Mouse (Mus musculus): ENCODE measurements around the gene Slc44a3. TPM values are rescaled to one million over a fixed set of nuclear protein-coding genes. Genes with fewer than 3 reads are reported as not detected.

Gene Slc44a3
- polyA plus RNA-seq, 1 experiment: 2.3 TPM

- Histone ChIP-seq H3K36me3 (ENCODE audit: control insufficient read depth, insufficient read depth) (no peaks in the 10 kb centered on the region), H3K4me2 (ENCODE audit: low read depth) (peak overlapping the region; percentile 72), H3K4me3 (no peak overlapping the region), H3ac (ENCODE audit: control insufficient read depth, insufficient read length) (no peak overlapping the region), H3K79me2 (ENCODE audit: control insufficient read depth, insufficient read depth) (no peaks in the 10 kb centered on the region), H3K27me3 (ENCODE audit: control insufficient read depth, insufficient read depth, insufficient read length) (no peaks in the 10 kb centered on the region)
- TF ChIP-seq POLR2A (IDR thresholded peaks at IDR 0.05; ENCODE audit: insufficient read length, low read depth) (peak; percentile 29), E2F4 (IDR thresholded peaks at IDR 0.05; ENCODE audit: insufficient read depth) (no peak), CEBPB (IDR thresholded peaks at IDR 0.05; ENCODE audit: insufficient read depth, poor library complexity, severe bottlenecking) (no peak), REST (IDR thresholded peaks at IDR 0.05; ENCODE audit: insufficient read depth, insufficient read length) (no peak), TCF12 (IDR thresholded peaks at IDR 0.05; ENCODE audit: insufficient read depth, poor library complexity, severe bottlenecking) (no peak), TCF3 (IDR thresholded peaks at IDR 0.05; ENCODE audit: insufficient read length, low read depth) (no peak), MYOD1 (IDR thresholded peaks at IDR 0.05; ENCODE audit: control insufficient read depth in 1 of 3, insufficient read length in 2 of 3, low read depth in 2 of 3) (peak in 1 of 3 experiments; percentile 5), MAX (IDR thresholded peaks at IDR 0.05; ENCODE audit: low read depth) (no peak), POLR2AphosphoS2 (IDR thresholded peaks at IDR 0.05; ENCODE audit: insufficient read length, low read depth) (no peak), USF1 (IDR thresholded peaks at IDR 0.05; ENCODE audit: low read depth) (no peak), MYOG (IDR thresholded peaks at IDR 0.05; ENCODE audit: control insufficient read depth in 1 of 3, insufficient read depth in 1 of 3, insufficient read length in 2 of 3, low read depth in 2 of 3) (peak in 1 of 3 experiments; percentile 19), SRF (IDR thresholded peaks at IDR 0.05; ENCODE audit: control insufficient read depth, insufficient read length, low read depth) (no peak)
Measured at GRCm38 (mm10) chr3:121469185-121469975, 62.8 kb downstream of the Slc44a3 start.

GRCm38 (mm10) chr3:121468136-121468535 lies 64.1 kb downstream of the Slc44a3 start:
- no peak overlapping the region for H3ac ChIP-seq (ENCODE audit: control insufficient read depth, insufficient read length)
- no peak overlapping the region for H3K4me2 ChIP-seq (ENCODE audit: low read depth)
- H3K36me3 ChIP-seq (ENCODE audit: control insufficient read depth, insufficient read depth): no peaks in the 10 kb centered on the region
- no peaks in the 10 kb centered on the region for H3K79me2 ChIP-seq (ENCODE audit: control insufficient read depth, insufficient read depth)
- no peaks in the 10 kb centered on the region for H3K27me3 ChIP-seq (ENCODE audit: control insufficient read depth, insufficient read depth, insufficient read length)
- H3K4me3 ChIP-seq: no peak overlapping the region
- no peak for TF ChIP-seq MYOG (IDR thresholded peaks at IDR 0.05; ENCODE audit: control insufficient read depth in 1 of 3, insufficient read depth in 1 of 3, insufficient read length in 2 of 3, low read depth in 2 of 3)
- no peak for TF ChIP-seq E2F4 (IDR thresholded peaks at IDR 0.05; ENCODE audit: insufficient read depth)
- TF ChIP-seq MAX (IDR thresholded peaks at IDR 0.05; ENCODE audit: low read depth): no peak
- no peak for TF ChIP-seq POLR2AphosphoS2 (IDR thresholded peaks at IDR 0.05; ENCODE audit: insufficient read length, low read depth)
- no peak for TF ChIP-seq POLR2A (IDR thresholded peaks at IDR 0.05; ENCODE audit: insufficient read length, low read depth)
- TF ChIP-seq TCF3 (IDR thresholded peaks at IDR 0.05; ENCODE audit: insufficient read length, low read depth): no peak
- no peak for TF ChIP-seq MYOD1 (IDR thresholded peaks at IDR 0.05; ENCODE audit: control insufficient read depth in 1 of 3, insufficient read length in 2 of 3, low read depth in 2 of 3)
- no peak for TF ChIP-seq TCF12 (IDR thresholded peaks at IDR 0.05; ENCODE audit: insufficient read depth, poor library complexity, severe bottlenecking)
- no peak for TF ChIP-seq SRF (IDR thresholded peaks at IDR 0.05; ENCODE audit: control insufficient read depth, insufficient read length, low read depth)
- no peak for TF ChIP-seq REST (IDR thresholded peaks at IDR 0.05; ENCODE audit: insufficient read depth, insufficient read length)
- no peak for TF ChIP-seq USF1 (IDR thresholded peaks at IDR 0.05; ENCODE audit: low read depth)
- TF ChIP-seq CEBPB (IDR thresholded peaks at IDR 0.05; ENCODE audit: insufficient read depth, poor library complexity, severe bottlenecking): no peak

DNA sequence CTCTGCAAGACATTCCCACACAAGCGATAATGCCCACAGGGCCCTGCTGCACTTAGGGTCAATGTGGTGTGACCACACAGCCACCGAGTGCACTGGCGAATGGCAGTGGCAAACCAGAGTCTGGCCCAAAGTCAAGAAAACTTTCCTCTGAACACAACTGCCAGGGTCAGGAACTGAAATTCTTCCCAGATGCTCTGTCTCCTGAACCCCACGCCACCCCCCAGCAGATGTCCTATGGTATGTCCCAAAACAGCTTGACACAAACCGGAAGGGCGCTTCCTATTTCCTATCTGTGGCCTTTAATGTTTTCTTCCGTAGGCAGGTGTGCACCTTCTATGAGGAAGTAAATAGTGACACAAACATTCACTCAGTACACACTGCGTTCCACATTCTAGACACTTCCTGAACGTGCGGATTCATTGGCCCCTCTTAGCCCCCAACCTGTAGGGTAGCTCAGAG lies 65.1 kb downstream of the Slc44a3 start:
- H3K36me3 ChIP-seq (ENCODE audit: control insufficient read depth, insufficient read depth): no peaks in the 10 kb centered on the region
- no peaks in the 10 kb centered on the region for H3K79me2 ChIP-seq (ENCODE audit: control insufficient read depth, insufficient read depth)
- H3K4me3 ChIP-seq: no peak overlapping the region
- TF ChIP-seq POLR2AphosphoS2 (IDR thresholded peaks at IDR 0.05; ENCODE audit: insufficient read length, low read depth) (peak; percentile 26), POLR2A (IDR thresholded peaks at IDR 0.05; ENCODE audit: insufficient read length, low read depth) (no peak), TCF3 (IDR thresholded peaks at IDR 0.05; ENCODE audit: insufficient read length, low read depth) (no peak), MYOG (IDR thresholded peaks at IDR 0.05; ENCODE audit: control insufficient read depth in 1 of 3, insufficient read depth in 1 of 3, insufficient read length in 2 of 3, low read depth in 2 of 3) (peak in 1 of 3 experiments; percentile 36), SRF (IDR thresholded peaks at IDR 0.05; ENCODE audit: control insufficient read depth, insufficient read length, low read depth) (no peak), MAX (IDR thresholded peaks at IDR 0.05; ENCODE audit: low read depth) (no peak), TCF12 (IDR thresholded peaks at IDR 0.05; ENCODE audit: insufficient read depth, poor library complexity, severe bottlenecking) (no peak), USF1 (IDR thresholded peaks at IDR 0.05; ENCODE audit: low read depth) (no peak), MYOD1 (IDR thresholded peaks at IDR 0.05; ENCODE audit: control insufficient read depth in 1 of 3, insufficient read length in 2 of 3, low read depth in 2 of 3) (no peak), REST (IDR thresholded peaks at IDR 0.05; ENCODE audit: insufficient read depth, insufficient read length) (no peak), CEBPB (IDR thresholded peaks at IDR 0.05; ENCODE audit: insufficient read depth, poor library complexity, severe bottlenecking) (no peak), E2F4 (IDR thresholded peaks at IDR 0.05; ENCODE audit: insufficient read depth) (no peak)
- no peak overlapping the region for H3ac ChIP-seq (ENCODE audit: control insufficient read depth, insufficient read length)
- no peak overlapping the region for H3K4me2 ChIP-seq (ENCODE audit: low read depth)
- H3K27me3 ChIP-seq (ENCODE audit: control insufficient read depth, insufficient read depth, insufficient read length): no peaks in the 10 kb centered on the region

GRCm38 (mm10) chr3:121465795-121466194 lies 66.4 kb downstream of the Slc44a3 start:
- no peak overlapping the region for H3K4me2 ChIP-seq (ENCODE audit: low read depth)
- TF ChIP-seq POLR2AphosphoS2 (IDR thresholded peaks at IDR 0.05; ENCODE audit: insufficient read length, low read depth) (peak; percentile 74), POLR2A (IDR thresholded peaks at IDR 0.05; ENCODE audit: insufficient read length, low read depth) (peak; percentile 20), USF1 (IDR thresholded peaks at IDR 0.05; ENCODE audit: low read depth) (no peak)
- no peak overlapping the region for H3K4me3 ChIP-seq
- H3ac ChIP-seq (ENCODE audit: control insufficient read depth, insufficient read length): no peak overlapping the region
- H3K79me2 ChIP-seq (ENCODE audit: control insufficient read depth, insufficient read depth): no peaks in the 10 kb centered on the region
- H3K27me3 ChIP-seq (ENCODE audit: control insufficient read depth, insufficient read depth, insufficient read length): no peaks in the 10 kb centered on the region
- H3K36me3 ChIP-seq (ENCODE audit: control insufficient read depth, insufficient read depth): peaks cover 5% of the 10 kb centered on the region

Measured in myocyte (in vitro differentiated cells).